Mouse (Mus musculus) left cerebral cortex, postnatal 4 days (tissue): ENCODE results near the gene Itpr1. TPM values are rescaled to one million over a fixed set of nuclear protein-coding genes. Genes with fewer than 3 reads are reported as not detected.
A peak's percentile ranks its signal among the peaks of the same experiment; 100 is the strongest.

Experiments
- DNase-seq: peaks from one replicate; pipeline ENCODE4 v3.0.0-alpha.2; 2022
- intact Hi-C: fragments of 180-260 bp; cut with DNase I; formaldehyde crosslinking; loops from one replicate; pipeline ENCODE4 v1.15.1; 2025
- total RNA-seq, 2 experiments: library from RNA; stranded (reverse); gene quantifications; 2 replicates each; pipeline ENCODE4 v1.2.3; 2021

The Itpr1 gene
- total RNA-seq, 2 experiments from 2014 or later, result 66.3 to 72.4 TPM

GRCm38 (mm10) chr6:108493753-108494152, 280.9 kb downstream of the Itpr1 start:
- no peak for DNase-seq
- intact Hi-C loops, result no loop called here

GRCm38 (mm10) chr6:108494185-108494804, 281.4 kb downstream of the Itpr1 start:
- intact Hi-C loops, result no loop called here

DNA sequence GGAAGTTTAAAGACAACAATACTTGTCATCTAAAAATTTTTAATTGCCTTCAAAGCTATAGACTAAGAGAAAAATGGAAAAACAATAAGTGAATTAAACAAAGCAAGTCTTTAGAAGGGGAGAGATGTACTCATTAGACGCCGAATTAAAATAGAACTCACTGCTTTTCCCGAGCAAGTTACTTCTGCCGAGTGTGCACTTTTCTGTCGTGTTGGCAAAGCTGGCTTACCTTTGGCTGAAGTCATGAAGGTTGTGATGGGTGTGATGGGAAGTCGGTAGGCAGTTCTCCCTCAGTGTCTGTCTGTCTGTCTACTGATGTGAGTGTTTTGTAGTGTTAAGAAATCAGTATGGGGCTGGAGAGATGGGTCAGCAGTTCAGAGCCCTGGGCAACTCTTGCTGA, 282.1 kb downstream of the Itpr1 start:
- intact Hi-C loops, result no loop called here

More at GRCm38 (mm10) chr6:108494185-108494804, 281.4 kb downstream of the Itpr1 start:
- DNase-seq, result peak; percentile 31

DNA sequence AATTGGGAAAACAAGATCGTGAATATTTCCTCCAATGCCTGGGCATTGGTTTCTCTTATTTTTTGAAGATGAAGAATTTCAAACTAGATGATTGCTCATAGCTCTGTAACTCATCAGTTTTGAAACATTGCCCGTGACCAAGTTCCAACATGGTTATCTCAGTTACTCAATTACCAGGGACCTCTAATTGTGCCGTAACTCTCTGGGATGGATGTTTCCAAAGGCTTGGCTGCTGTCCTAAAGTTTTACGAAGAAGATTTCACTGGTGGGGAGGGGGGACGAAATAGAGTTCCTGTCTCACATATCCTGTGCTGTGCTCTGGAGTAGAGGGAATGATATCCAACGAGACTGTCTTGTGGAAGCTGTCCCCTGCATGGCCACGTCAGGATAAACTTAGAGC, 285.2 kb downstream of the Itpr1 start:
- intact Hi-C loops, result no loop called here
- DNase-seq, result no peak

More for the DNA sequence above, 282.1 kb downstream of the Itpr1 start:
- DNase-seq, result no peak

DNA sequence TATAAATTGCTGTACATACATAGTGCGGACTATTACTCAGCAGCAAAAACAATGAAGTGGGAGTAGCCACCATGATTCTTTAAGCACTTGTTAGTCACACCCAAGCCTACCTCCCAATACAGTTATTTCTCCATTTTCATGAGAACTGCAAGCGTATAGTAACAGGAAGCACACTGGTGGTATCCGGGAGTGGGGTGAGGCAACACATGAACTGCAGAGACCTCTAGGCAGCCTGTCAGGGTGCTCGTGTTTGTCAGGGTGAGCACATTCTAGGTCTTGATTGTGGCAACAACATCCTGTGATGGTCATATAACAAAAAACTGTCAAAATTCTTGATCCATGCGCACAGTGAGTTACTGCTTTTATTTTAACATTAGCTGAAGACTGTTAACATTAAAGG, 290.8 kb downstream of the Itpr1 start:
- DNase-seq, result no peak
- intact Hi-C loops, result no loop called here

DNA sequence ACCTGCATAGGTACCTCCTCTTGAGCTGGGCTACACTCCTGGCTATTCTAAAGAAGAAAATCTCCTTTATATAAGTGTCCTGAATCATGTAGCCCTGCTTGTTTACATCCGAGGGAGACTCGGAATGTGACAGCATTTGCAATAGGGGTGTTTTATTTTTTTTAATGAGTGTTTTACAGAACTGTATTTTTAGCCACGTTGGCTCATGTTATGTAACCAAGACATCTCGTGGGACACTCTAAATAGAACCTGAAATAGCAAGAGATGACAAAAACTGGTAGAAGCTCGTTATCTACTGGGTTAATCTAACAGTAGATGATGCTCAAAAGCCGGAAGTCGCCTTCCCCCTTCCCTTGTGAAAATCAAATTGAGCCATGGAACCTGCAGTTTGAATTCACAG, 291.8 kb downstream of the Itpr1 start:
- intact Hi-C loops, result no loop called here
- no peak for DNase-seq

DNA sequence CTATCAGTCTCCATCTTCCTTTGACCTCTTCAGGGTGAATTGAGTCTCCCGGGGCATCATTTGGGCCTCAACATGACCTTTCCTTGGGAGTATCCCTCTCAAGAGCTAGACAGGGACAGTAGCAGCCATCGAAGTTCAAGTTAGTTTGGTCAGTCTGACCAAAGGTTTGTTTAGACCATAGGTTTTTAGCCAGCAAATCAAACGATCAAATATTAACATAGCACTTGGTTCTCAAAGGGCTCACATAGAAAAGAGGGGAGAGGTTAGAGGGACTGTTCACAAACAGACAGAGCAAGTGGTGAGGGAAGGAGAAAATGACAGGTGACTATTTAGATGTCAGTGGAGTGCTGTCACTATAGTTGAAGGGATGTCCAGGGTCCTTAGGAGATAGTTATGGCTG, 293.3 kb downstream of the Itpr1 start:
- intact Hi-C loops, result no loop called here
- no peak for DNase-seq

DNA sequence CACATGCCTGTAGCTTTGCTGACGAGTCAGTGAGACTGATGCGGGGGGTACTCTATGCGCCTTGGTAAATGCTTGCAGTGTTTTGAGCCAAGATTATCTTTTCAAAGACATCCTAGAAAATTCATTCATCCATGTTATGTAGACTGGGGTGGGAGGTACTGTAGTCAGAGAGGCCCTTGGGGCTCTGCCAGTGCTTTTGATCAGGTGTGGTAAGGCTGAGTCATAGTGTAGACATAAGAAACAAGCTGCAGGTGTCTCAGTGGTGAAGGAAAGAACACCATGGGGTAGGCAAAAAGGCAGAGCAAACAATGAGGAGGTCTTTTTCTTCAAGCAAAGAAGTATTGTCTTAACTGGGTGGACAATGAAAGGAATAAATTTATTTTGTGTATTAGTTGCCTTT, 294.4 kb downstream of the Itpr1 start:
- DNase-seq, result no peak
- intact Hi-C loops, result no loop called here

DNA sequence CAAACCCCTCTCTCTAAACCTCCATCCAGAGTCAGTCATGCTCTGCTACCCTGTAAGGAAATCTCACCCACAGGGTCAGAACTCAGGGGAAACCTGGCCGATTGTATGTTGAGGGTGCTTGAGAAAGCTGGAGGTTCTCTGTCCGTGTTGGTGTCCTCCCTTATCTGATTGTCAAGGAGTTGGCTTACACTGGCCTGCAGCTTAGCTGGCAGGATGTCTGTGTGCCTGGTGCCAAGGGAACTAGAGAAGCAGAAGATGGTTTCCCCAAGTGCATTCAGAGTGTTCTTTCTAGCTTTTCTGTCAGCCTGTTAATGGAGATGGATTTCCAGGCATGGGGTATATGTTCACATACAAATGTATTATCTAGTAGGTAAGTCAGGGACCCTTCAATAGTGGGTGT, 296.4 kb downstream of the Itpr1 start:
- no peak for DNase-seq
- intact Hi-C loops, result no loop called here

- no peak for DNase-seq
- intact Hi-C loops, result no loop called here
Observed at GRCm38 (mm10) chr6:108510101-108510500, 297.2 kb downstream of the Itpr1 start.

- intact Hi-C loops, result no loop called here
Observed at GRCm38 (mm10) chr6:108512097-108512496, 299.2 kb downstream of the Itpr1 start.

GRCm38 (mm10) chr6:108512994-108513393, 300.1 kb downstream of the Itpr1 start:
- intact Hi-C loops, result no loop called here
- no peak for DNase-seq

More at GRCm38 (mm10) chr6:108512097-108512496, 299.2 kb downstream of the Itpr1 start:
- DNase-seq, result no peak

GRCm38 (mm10) chr6:108516248-108516647, 303.4 kb downstream of the Itpr1 start:
- intact Hi-C loops, result no loop called here
- DNase-seq, result no peak

DNA sequence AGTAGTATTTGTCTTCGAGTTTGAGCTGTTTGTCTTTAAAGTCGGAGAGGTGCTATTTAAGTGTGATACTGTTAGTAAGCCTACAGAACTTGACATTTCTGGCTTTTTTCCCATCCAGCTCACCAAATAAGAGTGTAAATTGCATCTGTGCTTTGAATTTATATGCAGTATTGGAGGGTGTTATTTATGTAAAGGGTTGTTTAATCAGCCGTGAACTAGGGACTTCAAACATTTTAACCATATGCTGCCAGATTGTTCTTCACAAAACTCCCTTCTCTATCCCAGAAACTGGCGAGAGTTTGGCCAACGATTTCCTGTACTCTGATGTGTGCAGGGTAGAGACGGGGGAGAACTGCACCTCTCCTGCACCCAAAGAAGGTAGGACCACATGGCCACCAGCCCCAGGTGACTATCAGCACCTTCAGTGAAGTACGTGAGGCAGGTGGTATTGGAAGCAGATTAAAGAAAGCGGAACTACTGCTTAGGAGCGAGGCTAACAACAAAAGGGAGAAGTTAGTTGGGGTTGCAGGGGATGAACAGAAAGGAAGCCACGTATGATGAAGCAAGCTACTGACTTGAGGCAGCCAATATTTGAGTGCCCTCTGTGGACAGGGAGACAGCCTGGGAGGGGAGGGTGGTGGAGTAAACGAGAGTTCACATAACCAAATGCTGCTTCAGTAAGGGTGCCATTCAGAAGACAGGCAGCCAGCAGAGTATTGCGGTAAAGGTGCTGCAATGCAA, 304.5 kb downstream of the Itpr1 start:
- intact Hi-C loops, result no loop called here
- DNase-seq, result no peak

DNA sequence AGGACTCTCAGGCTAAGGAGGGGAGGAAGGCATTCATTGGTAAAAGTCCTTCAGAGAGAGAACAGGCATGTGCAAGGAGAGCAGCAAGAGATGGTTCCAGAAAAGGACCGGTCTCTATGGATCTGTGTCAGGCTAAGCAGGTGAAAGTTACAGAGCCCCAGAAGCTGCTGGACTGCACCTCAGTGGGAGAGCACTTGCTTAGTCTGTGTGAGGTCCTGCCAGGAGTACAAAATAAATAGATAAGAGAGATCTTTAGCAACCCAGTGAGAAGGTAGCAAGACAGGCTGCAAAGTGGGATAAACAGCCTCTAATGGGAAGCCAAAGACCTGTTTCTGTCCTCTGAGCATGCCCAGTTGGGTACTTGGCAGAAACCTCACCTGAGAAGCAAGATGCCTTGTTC, 305.1 kb downstream of the Itpr1 start:
- intact Hi-C loops, result no loop called here
- DNase-seq, result no peak

GRCm38 (mm10) chr6:108518552-108518951, 305.7 kb downstream of the Itpr1 start:
- DNase-seq, result no peak

DNA sequence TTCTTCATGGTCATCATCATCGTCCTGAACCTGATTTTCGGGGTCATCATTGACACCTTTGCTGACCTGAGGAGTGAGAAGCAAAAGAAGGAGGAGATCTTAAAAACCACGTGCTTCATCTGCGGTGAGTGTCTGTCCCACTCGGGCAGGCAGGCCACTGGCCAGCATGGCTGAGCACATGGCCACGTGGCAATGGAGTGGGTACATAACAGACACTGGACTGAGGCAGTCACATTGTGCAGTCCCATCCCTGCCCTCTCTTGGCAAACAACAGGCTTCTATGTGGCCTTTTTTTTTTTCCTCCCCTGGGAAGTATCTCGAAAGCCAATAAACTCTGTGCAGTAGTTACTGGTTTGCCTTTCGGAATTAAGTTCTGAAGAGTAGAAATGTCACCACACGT, 306.4 kb downstream of the Itpr1 start:
- intact Hi-C loops, result no loop called here
- no peak for DNase-seq

More at GRCm38 (mm10) chr6:108518552-108518951, 305.7 kb downstream of the Itpr1 start:
- intact Hi-C loops, result no loop called here

- no peak for DNase-seq
- intact Hi-C loops, result no loop called here
Observed at GRCm38 (mm10) chr6:108523956-108524616, 311.2 kb downstream of the Itpr1 start.

GRCm38 (mm10) chr6:108524617-108525010, 311.7 kb downstream of the Itpr1 start:
- DNase-seq, result no peak
- intact Hi-C loops, result no loop called here

DNA sequence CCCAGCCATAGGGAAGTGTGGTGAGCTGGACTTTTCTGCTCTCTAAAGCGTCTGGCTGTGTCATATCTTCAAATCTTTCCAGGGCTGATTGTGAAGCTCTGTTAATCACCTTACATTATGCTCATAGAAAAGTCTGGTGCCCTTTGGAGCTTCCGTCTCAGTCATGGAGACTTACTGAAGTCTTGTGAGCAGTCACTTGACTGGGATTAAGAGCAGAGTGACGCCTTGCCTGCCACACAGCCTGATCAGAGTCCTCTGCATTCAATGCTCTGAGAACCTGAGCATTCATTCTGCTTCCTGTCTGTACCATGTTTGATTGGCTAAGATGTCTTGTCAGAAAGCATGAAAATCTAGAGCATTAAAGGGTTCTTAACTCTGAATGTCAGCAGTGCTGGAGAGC, 314.7 kb downstream of the Itpr1 start:
- intact Hi-C loops, result no loop called here
- DNase-seq, result no peak

- no peak for DNase-seq
- intact Hi-C loops, result no loop called here
Observed at GRCm38 (mm10) chr6:108527993-108528392, 315.1 kb downstream of the Itpr1 start.

DNA sequence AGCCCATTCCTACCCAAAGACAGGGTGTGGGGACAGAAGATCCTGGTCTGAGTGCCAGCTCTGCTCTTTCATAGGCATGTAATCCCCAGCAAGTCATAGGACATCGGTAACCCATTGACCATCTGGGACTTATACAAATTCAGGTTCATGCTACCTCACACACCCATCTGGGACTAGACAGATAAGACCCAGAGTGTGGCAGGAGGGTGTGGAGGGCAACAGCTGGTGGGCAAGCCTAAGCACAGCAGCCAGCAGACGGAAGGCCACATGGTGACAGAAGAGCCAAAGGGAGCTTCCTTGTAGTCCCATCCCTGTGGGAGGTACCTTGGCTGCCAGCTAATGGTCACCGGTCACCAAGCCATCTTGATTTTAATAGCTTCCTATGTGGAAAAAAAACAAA, 316.3 kb downstream of the Itpr1 start:
- intact Hi-C loops, result no loop called here

More for the DNA sequence above, 316.3 kb downstream of the Itpr1 start:
- no peak for DNase-seq
